Mouse (Mus musculus): ENCODE data around the gene Opcml.

DNA sequence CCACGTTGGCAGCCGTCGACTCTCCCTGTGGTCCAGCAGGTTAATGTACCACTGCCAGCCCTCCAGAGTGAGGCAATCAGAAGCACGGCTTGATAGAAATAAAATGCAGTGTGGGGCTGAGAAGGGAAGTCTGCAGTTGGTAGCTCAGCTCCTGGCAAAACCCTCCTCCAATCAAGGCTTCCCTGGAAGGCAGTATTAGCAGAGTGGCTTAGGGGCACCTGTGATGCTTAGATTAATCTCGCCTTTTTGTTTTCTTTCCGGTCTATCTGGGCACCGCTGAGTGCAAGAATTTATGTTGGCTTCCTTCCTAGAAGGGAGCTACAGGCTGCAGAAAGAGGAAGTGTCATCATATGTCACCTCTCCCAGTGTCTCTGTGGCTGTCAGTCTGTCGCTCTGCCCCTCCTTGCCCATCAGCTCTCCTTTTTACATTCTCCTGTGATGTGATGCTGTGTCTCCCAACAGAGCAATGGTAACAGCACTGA is 778.5 kb downstream of the Opcml start:
- TF ChIP-seq CTCF (IDR thresholded peaks at IDR 0.05; ENCODE audit: extremely low read depth, insufficient read depth, insufficient read length, insufficient replicate concordance) (no peak), POLR2A (IDR thresholded peaks at IDR 0.05; ENCODE audit: low read depth, low read length) (no peak)

All from spleen, adult 2 months (tissue).